Mouse (Mus musculus): Measurements from ENCODE around the gene Bivm. TPM values are rescaled to one million over a fixed set of nuclear protein-coding genes. Genes with fewer than 3 reads are reported as not detected.

Gene Bivm
- polyA plus RNA-seq, 1 experiment from 2014 or later, result 15.3 TPM

- Histone ChIP-seq H3K27me3 (ENCODE audit: control insufficient read depth, insufficient read depth, low read length) (no peaks in the 10 kb centered on the region), H3K27ac (replicated peaks in 1 of 2; ENCODE audit: control insufficient read depth in 1 of 2, insufficient read depth in 1 of 2, low read depth in 2 of 2, low read length in 2 of 2) (peak overlapping the region in 1 of 2 experiments; percentile 95; a peak in 1 of 4 replicates), H3K4me2 (ENCODE audit: low read length) (peak overlapping the region; percentile 73), H3K36me3 (ENCODE audit: control insufficient read depth, insufficient read depth, low read length) (peaks cover 3% of the 10 kb centered on the region), H3K9me3 (ENCODE audit: control insufficient read depth, low read length) (no peaks in the 10 kb centered on the region), H3K9ac (ENCODE audit: low read length) (peak overlapping the region; percentile 94), H3K4me1 (ENCODE audit: control insufficient read depth in 2 of 2, insufficient read depth in 2 of 2, low read length in 2 of 2) (peaks cover 0 to 6% of the 10 kb centered on the region in 2 experiments; a peak in 2 of 4 replicates), H3K4me3 (ENCODE audit: control insufficient read depth in 1 of 2, insufficient read depth in 1 of 2, low read depth in 1 of 2, low read length in 2 of 2) (peak overlapping the region; percentile 88 to 92; a peak in 3 of 4 replicates)
- no peak for ATAC-seq (ENCODE audit: insufficient number of reproducible peaks, insufficient read depth, low FRiP score, low read depth)
- WGBS, result 43% methylated on average over 6 of the region's 6 CpGs
These were observed 29.9 kb downstream of the Bivm start for GRCm38 (mm10) chr1:44148706-44149105.

- no peaks in the 10 kb centered on the region for H3K9me3 ChIP-seq (ENCODE audit: control insufficient read depth, low read length)
- H3K27me3 ChIP-seq (ENCODE audit: control insufficient read depth, insufficient read depth, low read length), result no peaks in the 10 kb centered on the region
- no peaks in the 10 kb centered on the region for H3K4me1 ChIP-seq (ENCODE audit: control insufficient read depth in 2 of 2, insufficient read depth in 2 of 2, low read length in 2 of 2)
- H3K9ac ChIP-seq (ENCODE audit: low read length), result no peak overlapping the region
- H3K4me2 ChIP-seq (ENCODE audit: low read length), result no peak overlapping the region
- no peak overlapping the region for H3K4me3 ChIP-seq (ENCODE audit: control insufficient read depth in 1 of 2, insufficient read depth in 1 of 2, low read depth in 1 of 2, low read length in 2 of 2)
- no peak for ATAC-seq (ENCODE audit: insufficient number of reproducible peaks, insufficient read depth, low FRiP score, low read depth)
- WGBS, result 96% methylated on average over 4 of the region's 4 CpGs
- H3K36me3 ChIP-seq (ENCODE audit: control insufficient read depth, insufficient read depth, low read length), result peaks cover 34% of the 10 kb centered on the region
- H3K27ac ChIP-seq (replicated peaks in 1 of 2; ENCODE audit: control insufficient read depth in 1 of 2, insufficient read depth in 1 of 2, low read depth in 2 of 2, low read length in 2 of 2), result no peak overlapping the region
These were observed 36.5 kb downstream of the Bivm start for GRCm38 (mm10) chr1:44155287-44155686.

GRCm38 (mm10) chr1:44158317-44158716 is 39.6 kb downstream of the Bivm start:
- no peaks in the 10 kb centered on the region for H3K4me1 ChIP-seq (ENCODE audit: control insufficient read depth in 2 of 2, insufficient read depth in 2 of 2, low read length in 2 of 2)
- H3K9me3 ChIP-seq (ENCODE audit: control insufficient read depth, low read length), result no peaks in the 10 kb centered on the region
- ATAC-seq (ENCODE audit: insufficient number of reproducible peaks, insufficient read depth, low FRiP score, low read depth), result no peak
- peaks cover 64% of the 10 kb centered on the region for H3K36me3 ChIP-seq (ENCODE audit: control insufficient read depth, insufficient read depth, low read length)
- no peak overlapping the region for H3K27ac ChIP-seq (replicated peaks in 1 of 2; ENCODE audit: control insufficient read depth in 1 of 2, insufficient read depth in 1 of 2, low read depth in 2 of 2, low read length in 2 of 2)
- H3K4me3 ChIP-seq (ENCODE audit: control insufficient read depth in 1 of 2, insufficient read depth in 1 of 2, low read depth in 1 of 2, low read length in 2 of 2), result no peak overlapping the region
- WGBS, result 93% methylated on average over 6 of the region's 6 CpGs
- H3K9ac ChIP-seq (ENCODE audit: low read length), result no peak overlapping the region
- H3K4me2 ChIP-seq (ENCODE audit: low read length), result no peak overlapping the region
- no peaks in the 10 kb centered on the region for H3K27me3 ChIP-seq (ENCODE audit: control insufficient read depth, insufficient read depth, low read length)

- 93% methylated on average over 6 of the region's 6 CpGs for WGBS
- H3K27ac ChIP-seq (replicated peaks in 1 of 2; ENCODE audit: control insufficient read depth in 1 of 2, insufficient read depth in 1 of 2, low read depth in 2 of 2, low read length in 2 of 2), result no peak overlapping the region
- no peaks in the 10 kb centered on the region for H3K9me3 ChIP-seq (ENCODE audit: control insufficient read depth, low read length)
- H3K4me1 ChIP-seq (ENCODE audit: control insufficient read depth in 2 of 2, insufficient read depth in 2 of 2, low read length in 2 of 2), result no peaks in the 10 kb centered on the region
- no peak for ATAC-seq (ENCODE audit: insufficient number of reproducible peaks, insufficient read depth, low FRiP score, low read depth)
- H3K36me3 ChIP-seq (ENCODE audit: control insufficient read depth, insufficient read depth, low read length), result peaks cover 94% of the 10 kb centered on the region
- no peak overlapping the region for H3K4me2 ChIP-seq (ENCODE audit: low read length)
- H3K27me3 ChIP-seq (ENCODE audit: control insufficient read depth, insufficient read depth, low read length), result no peaks in the 10 kb centered on the region
- no peak overlapping the region for H3K9ac ChIP-seq (ENCODE audit: low read length)
- no peak overlapping the region for H3K4me3 ChIP-seq (ENCODE audit: control insufficient read depth in 1 of 2, insufficient read depth in 1 of 2, low read depth in 1 of 2, low read length in 2 of 2)
These were observed 43.1 kb downstream of the Bivm start for GRCm38 (mm10) chr1:44161818-44162217.

GRCm38 (mm10) chr1:44162389-44162788 is 43.6 kb downstream of the Bivm start:
- H3K9ac ChIP-seq (ENCODE audit: low read length), result no peak overlapping the region
- H3K4me1 ChIP-seq (ENCODE audit: control insufficient read depth in 2 of 2, insufficient read depth in 2 of 2, low read length in 2 of 2), result no peaks in the 10 kb centered on the region
- no peak overlapping the region for H3K27ac ChIP-seq (replicated peaks in 1 of 2; ENCODE audit: control insufficient read depth in 1 of 2, insufficient read depth in 1 of 2, low read depth in 2 of 2, low read length in 2 of 2)
- no peaks in the 10 kb centered on the region for H3K9me3 ChIP-seq (ENCODE audit: control insufficient read depth, low read length)
- no peaks in the 10 kb centered on the region for H3K27me3 ChIP-seq (ENCODE audit: control insufficient read depth, insufficient read depth, low read length)
- no peak for ATAC-seq (ENCODE audit: insufficient number of reproducible peaks, insufficient read depth, low FRiP score, low read depth)
- peaks cover 94% of the 10 kb centered on the region for H3K36me3 ChIP-seq (ENCODE audit: control insufficient read depth, insufficient read depth, low read length)
- no peak overlapping the region for H3K4me2 ChIP-seq (ENCODE audit: low read length)
- WGBS, result 91% methylated on average over 5 of the region's 5 CpGs
- H3K4me3 ChIP-seq (ENCODE audit: control insufficient read depth in 1 of 2, insufficient read depth in 1 of 2, low read depth in 1 of 2, low read length in 2 of 2), result no peak overlapping the region

GRCm38 (mm10) chr1:44167859-44168383 is 49.2 kb downstream of the Bivm start:
- H3K27ac ChIP-seq (replicated peaks in 1 of 2; ENCODE audit: control insufficient read depth in 1 of 2, insufficient read depth in 1 of 2, low read depth in 2 of 2, low read length in 2 of 2), result no peak overlapping the region
- no peak overlapping the region for H3K9ac ChIP-seq (ENCODE audit: low read length)
- H3K4me1 ChIP-seq (ENCODE audit: control insufficient read depth in 2 of 2, insufficient read depth in 2 of 2, low read length in 2 of 2), result no peaks in the 10 kb centered on the region
- 0 out of 2 replicates have a peak, but pooled peaks cover 8% of the 10 kb centered on the region for H3K9me3 ChIP-seq (ENCODE audit: control insufficient read depth, low read length)
- no peak for ATAC-seq (ENCODE audit: insufficient number of reproducible peaks, insufficient read depth, low FRiP score, low read depth)
- H3K4me3 ChIP-seq (ENCODE audit: control insufficient read depth in 1 of 2, insufficient read depth in 1 of 2, low read depth in 1 of 2, low read length in 2 of 2), result no peak overlapping the region
- H3K36me3 ChIP-seq (ENCODE audit: control insufficient read depth, insufficient read depth, low read length), result peaks cover 80% of the 10 kb centered on the region
- no peak overlapping the region for H3K4me2 ChIP-seq (ENCODE audit: low read length)
- no peaks in the 10 kb centered on the region for H3K27me3 ChIP-seq (ENCODE audit: control insufficient read depth, insufficient read depth, low read length)
- 98% methylated on average over 3 of the region's 3 CpGs for WGBS

- H3K9ac ChIP-seq (ENCODE audit: low read length), result no peak overlapping the region
- H3K4me3 ChIP-seq (ENCODE audit: control insufficient read depth in 1 of 2, insufficient read depth in 1 of 2, low read depth in 1 of 2, low read length in 2 of 2), result no peak overlapping the region
- peaks cover 83% of the 10 kb centered on the region for H3K36me3 ChIP-seq (ENCODE audit: control insufficient read depth, insufficient read depth, low read length)
- no peaks in the 10 kb centered on the region for H3K4me1 ChIP-seq (ENCODE audit: control insufficient read depth in 2 of 2, insufficient read depth in 2 of 2, low read length in 2 of 2)
- H3K9me3 ChIP-seq (ENCODE audit: control insufficient read depth, low read length), result 0 out of 2 replicates have a peak, but pooled peaks cover 8% of the 10 kb centered on the region
- H3K27me3 ChIP-seq (ENCODE audit: control insufficient read depth, insufficient read depth, low read length), result no peaks in the 10 kb centered on the region
- 94% methylated on average over 4 of the region's 4 CpGs for WGBS
- no peak overlapping the region for H3K4me2 ChIP-seq (ENCODE audit: low read length)
- ATAC-seq (ENCODE audit: insufficient number of reproducible peaks, insufficient read depth, low FRiP score, low read depth), result no peak
- no peak overlapping the region for H3K27ac ChIP-seq (replicated peaks in 1 of 2; ENCODE audit: control insufficient read depth in 1 of 2, insufficient read depth in 1 of 2, low read depth in 2 of 2, low read length in 2 of 2)
These were observed 53.9 kb downstream of the Bivm start for GRCm38 (mm10) chr1:44172656-44173055.

DNA sequence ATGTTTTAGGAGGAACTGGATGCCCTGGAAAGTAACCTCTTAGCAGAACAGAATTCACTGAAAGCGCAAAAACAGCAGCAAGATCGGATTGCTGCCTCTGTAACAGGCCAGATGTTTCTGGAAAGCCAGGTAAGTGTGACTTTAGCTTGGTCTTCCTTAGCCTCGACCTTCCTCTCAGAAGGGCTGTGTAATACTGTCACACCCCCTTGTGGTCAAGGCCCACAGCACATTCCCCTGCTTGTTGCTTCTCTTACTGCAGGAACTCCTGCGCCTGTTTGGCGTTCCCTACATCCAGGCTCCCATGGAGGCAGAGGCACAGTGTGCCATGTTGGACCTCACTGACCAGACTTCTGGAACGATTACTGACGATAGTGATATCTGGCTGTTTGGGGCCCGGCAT is 55.1 kb downstream of the Bivm start:
- peaks cover 84% of the 10 kb centered on the region for H3K36me3 ChIP-seq (ENCODE audit: control insufficient read depth, insufficient read depth, low read length)
- no peaks in the 10 kb centered on the region for H3K27me3 ChIP-seq (ENCODE audit: control insufficient read depth, insufficient read depth, low read length)
- 0 out of 2 replicates have a peak, but pooled peaks cover 8% of the 10 kb centered on the region for H3K9me3 ChIP-seq (ENCODE audit: control insufficient read depth, low read length)
- H3K4me2 ChIP-seq (ENCODE audit: low read length), result no peak overlapping the region
- H3K4me3 ChIP-seq (ENCODE audit: control insufficient read depth in 1 of 2, insufficient read depth in 1 of 2, low read depth in 1 of 2, low read length in 2 of 2), result no peak overlapping the region
- no peak overlapping the region for H3K27ac ChIP-seq (replicated peaks in 1 of 2; ENCODE audit: control insufficient read depth in 1 of 2, insufficient read depth in 1 of 2, low read depth in 2 of 2, low read length in 2 of 2)
- no peak for ATAC-seq (ENCODE audit: insufficient number of reproducible peaks, insufficient read depth, low FRiP score, low read depth)
- H3K9ac ChIP-seq (ENCODE audit: low read length), result no peak overlapping the region
- 86% methylated on average over 8 of the region's 8 CpGs for WGBS
- H3K4me1 ChIP-seq (ENCODE audit: control insufficient read depth in 2 of 2, insufficient read depth in 2 of 2, low read length in 2 of 2), result no peaks in the 10 kb centered on the region

Data from heart, embryonic 14.5 days (tissue).